Mouse (Mus musculus) cerebellum, adult 2 months (tissue): ENCODE results near the gene Ppp1r18. TPM values are rescaled to one million over a fixed set of nuclear protein-coding genes. Genes with fewer than 3 reads are reported as not detected.

Source experiments
- DNase-seq, 2 experiments: peaks; one replicate each; pipeline ENCODE4 v3.0.0; 2021
- H3K27ac ChIP-seq: fragments of 200-500 bp; 2 replicates; pipeline ENCODE4 v1.5.1; 2012; ENCODE audit warnings: low read length, control low read depth, inconsistent platforms; ENCODE audit not compliant: insufficient read depth
- H3K27me3 ChIP-seq: fragments of 200-500 bp; 2 replicates; pipeline ENCODE4 v1.6.1; 2012; ENCODE audit warnings: inconsistent platforms, mild to moderate bottlenecking, low read length, moderate library complexity; ENCODE audit not compliant: control insufficient read depth, insufficient read depth
- H3K4me1 ChIP-seq: fragments of 200-500 bp; 2 replicates; pipeline ENCODE4 v1.6.1; 2011; ENCODE audit warnings: low read length; ENCODE audit not compliant: control insufficient read depth, insufficient read depth
- H3K4me3 ChIP-seq: fragments of 200-500 bp; replicated peaks from 2 replicates; pipeline ENCODE3; 2011; ENCODE audit warnings: mild to moderate bottlenecking, low read depth, low read length, control low read depth; ENCODE audit not compliant: insufficient read depth
- CTCF ChIP-seq: fragments of 200-500 bp; IDR thresholded peaks from 2 replicates; pipeline ENCODE4 v1.5.1; 2011; ENCODE audit warnings: low read depth, mild to moderate bottlenecking, control low read depth, low read length, moderate library complexity, borderline replicate concordance; ENCODE audit not compliant: insufficient read depth
- POLR2A ChIP-seq: fragments of 200-500 bp; IDR thresholded peaks from 2 replicates; pipeline ENCODE4 v1.6.1; 2011; ENCODE audit warnings: low read length, control low read depth, borderline replicate concordance; ENCODE audit not compliant: insufficient read depth
- WGBS: fragments of 180-500 bp; shearing (Covaris S2); methylation state at CpG from one replicate; pipeline ENCODE4 v1.1.7; 2018; 5-methylcytosine and 5-hydroxymethylcytosine counted together
- polyA plus RNA-seq: library from polyadenylated mRNA; depleted of rRNA; stranded (reverse); fragments of >200 nt; gene quantifications from 2 replicates; pipeline ENCODE4 v1.2.3, GENCODE M21; 2012

Ppp1r18 gene
- polyA plus RNA-seq, 1 experiment: 8.7 TPM

GRCm38 (mm10) chr17:35882924-35883323 lies 17.5 kb downstream of the Ppp1r18 start:
- Histone ChIP-seq H3K4me3 (no peak overlapping the region), H3K27ac (no peak overlapping the region), H3K27me3 (no peaks in the 10 kb centered on the region), H3K4me1 (peaks cover 9% of the 10 kb centered on the region)
- no peak for DNase-seq
- TF ChIP-seq CTCF (no peak), POLR2A (no peak)
- WGBS: 88% methylated on average over 17 of the region's 17 CpGs

GRCm38 (mm10) chr17:35883777-35884176 lies 18.4 kb downstream of the Ppp1r18 start:
- DNase-seq: no peak
- Histone ChIP-seq H3K4me3 (no peak overlapping the region), H3K4me1 (peaks cover 9% of the 10 kb centered on the region), H3K27ac (no peak overlapping the region), H3K27me3 (no peaks in the 10 kb centered on the region)
- WGBS: 94% methylated on average over 14 of the region's 14 CpGs
- TF ChIP-seq POLR2A: no peak
- no peak for TF ChIP-seq CTCF

- Histone ChIP-seq H3K27ac (no peak overlapping the region), H3K4me1 (no peaks in the 10 kb centered on the region), H3K4me3 (no peak overlapping the region), H3K27me3 (no peaks in the 10 kb centered on the region)
- no peak for DNase-seq
- TF ChIP-seq CTCF (no peak), POLR2A (no peak)
- 82% methylated on average over 10 of the region's 17 CpGs for WGBS
Observed at GRCm38 (mm10) chr17:35887725-35888124, 22.3 kb downstream of the Ppp1r18 start.

DNA sequence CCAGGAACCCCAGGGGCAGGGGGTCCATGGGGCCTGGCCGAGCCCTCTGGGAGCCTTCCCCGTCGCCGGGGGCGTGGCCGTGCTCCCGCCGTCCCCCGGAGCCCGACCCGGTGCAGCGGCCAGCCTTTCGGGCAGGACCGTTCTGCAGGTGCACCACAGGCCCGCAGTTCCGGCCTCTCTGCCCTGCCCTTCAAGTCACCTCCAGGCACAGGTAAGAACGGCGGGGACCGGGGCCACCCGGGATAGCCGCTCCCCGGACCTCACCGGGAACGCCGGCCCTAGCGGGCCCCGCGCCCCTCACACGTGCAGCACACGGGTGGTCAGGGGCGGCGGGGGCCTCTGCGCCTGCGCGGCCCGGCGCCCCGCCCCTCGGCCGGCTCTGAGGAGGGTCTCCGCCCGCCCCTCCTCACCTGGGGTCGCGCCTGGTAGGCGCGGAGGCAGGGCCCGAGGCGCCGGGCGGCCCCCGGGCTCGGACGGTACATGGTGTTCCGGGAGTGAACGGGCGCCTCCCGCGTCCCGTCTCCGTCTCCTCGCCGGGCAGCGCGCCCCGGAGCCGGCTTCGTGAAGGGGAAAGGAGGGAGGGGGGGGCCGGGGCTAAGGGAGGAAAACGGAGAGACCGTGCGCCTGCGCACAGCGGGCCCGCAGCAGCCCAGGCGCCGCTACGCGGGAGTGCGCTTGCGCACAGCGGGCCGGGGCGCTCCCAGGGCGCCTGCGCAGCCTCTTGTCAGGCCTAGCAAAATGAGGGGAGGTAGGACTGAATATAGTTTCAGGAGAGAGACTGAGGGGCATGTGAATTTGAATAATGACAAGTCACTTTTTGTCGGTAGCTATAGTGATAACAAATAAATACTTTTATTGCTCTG lies 31.6 kb downstream of the Ppp1r18 start, which contains the start of gene 2310061I04Rik:
Gene 2310061I04Rik (minus strand): TSS at position 651 of the 863 bp plus-strand sequence.
- under 1% methylated on average over 68 of the region's 86 CpGs for WGBS
- Histone ChIP-seq H3K4me1 (peaks cover 18% of the 10 kb centered on the region), H3K27ac (peak within 1 kb of the TSS; percentile 98), H3K27me3 (no peaks in the 10 kb centered on the region), H3K4me3 (peak within 1 kb of the TSS; percentile 91)
- DNase-seq: peak; percentile 94 to 95
- no peak for TF ChIP-seq CTCF
- TF ChIP-seq POLR2A: peak; percentile 74; the same call in 1 of the 2 replicates

- 40% methylated on average over 23 of the region's 23 CpGs for whole genome bisulfite sequencing
- Histone ChIP-seq H3K27me3 (no peaks in the 10 kb centered on the region), H3K27ac (peak overlapping the region; percentile 38), H3K4me1 (peaks cover 18% of the 10 kb centered on the region), H3K4me3 (peak overlapping the region; percentile 91)
- TF ChIP-seq POLR2A: no peak
- peak in 1 of 2 experiments; percentile 54 for DNase-seq
Observed at GRCm38 (mm10) chr17:35897644-35898573, 32.5 kb downstream of the Ppp1r18 start.

GRCm38 (mm10) chr17:35900636-35901035 lies 35.2 kb downstream of the Ppp1r18 start:
- Histone ChIP-seq H3K27ac (no peak overlapping the region), H3K4me1 (peaks cover 12% of the 10 kb centered on the region), H3K4me3 (no peak overlapping the region), H3K27me3 (no peaks in the 10 kb centered on the region)
- TF ChIP-seq CTCF (no peak), POLR2A (no peak)
- no peak for DNase-seq
- WGBS: 91% methylated on average over 3 of the region's 3 CpGs

DNA sequence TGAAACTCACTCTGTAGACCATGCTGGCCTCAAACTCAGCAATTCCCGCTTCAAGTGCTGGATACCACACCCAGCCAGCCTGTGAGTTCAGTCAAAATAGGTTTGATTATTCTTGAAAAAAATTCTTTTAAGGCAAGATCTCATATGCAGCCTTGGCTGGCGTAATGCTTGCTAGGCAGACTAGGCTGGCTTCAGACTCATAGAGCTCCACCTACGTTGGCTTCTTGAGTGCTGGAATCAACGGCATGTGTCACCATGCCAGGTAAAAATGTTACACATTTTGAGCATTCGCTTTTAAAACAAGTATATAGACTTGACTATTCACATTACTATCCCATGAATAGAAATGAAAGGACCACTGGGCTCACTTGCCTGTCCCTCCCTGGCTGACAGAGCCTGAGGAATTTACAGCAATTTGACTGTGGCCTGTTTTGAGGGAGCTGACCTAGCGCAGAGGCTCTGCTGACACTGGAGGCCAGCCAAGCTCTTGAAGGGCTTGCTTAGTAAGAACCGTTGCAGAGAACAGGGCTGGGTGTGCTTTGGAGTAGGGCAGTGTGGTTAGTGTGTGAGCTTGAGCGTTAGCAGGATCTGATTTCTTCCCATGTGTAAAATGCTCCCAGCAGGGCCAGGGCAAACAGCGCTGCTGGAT lies 38.1 kb downstream of the Ppp1r18 start:
- Histone ChIP-seq H3K4me1 (no peaks in the 10 kb centered on the region), H3K4me3 (no peak overlapping the region), H3K27me3 (no peaks in the 10 kb centered on the region), H3K27ac (no peak overlapping the region)
- TF ChIP-seq CTCF: no peak
- no peak for TF ChIP-seq POLR2A
- WGBS: 84% methylated on average over 9 of the region's 9 CpGs
- DNase-seq: no peak
